Mouse (Mus musculus): ENCODE measurements around the gene Mavs. TPM values are rescaled to one million over a fixed set of nuclear protein-coding genes. Genes with fewer than 3 reads are reported as not detected.

Mavs gene
- total RNA-seq, 2 experiments from 2014 or later = 14.8 to 17.3 TPM

GRCm38 (mm10) chr2:131258693-131259092 lies 24.8 kb downstream of the Mavs start:
- no peak for ATAC-seq (ENCODE audit: poor library complexity, severe bottlenecking)

- ATAC-seq (ENCODE audit: poor library complexity, severe bottlenecking) = no peak
These were observed 26.9 kb downstream of the Mavs start for GRCm38 (mm10) chr2:131260544-131261307.

- ATAC-seq (ENCODE audit: poor library complexity, severe bottlenecking) = peak; percentile 30
These were observed 27.8 kb downstream of the Mavs start for GRCm38 (mm10) chr2:131261481-131262212.

GRCm38 (mm10) chr2:131262213-131262672 lies 28.4 kb downstream of the Mavs start, which contains the start of gene Pank2:
Gene Pank2 (plus strand): TSS chr2:131262495.
- peak; percentile 93 for ATAC-seq (ENCODE audit: poor library complexity, severe bottlenecking)

GRCm38 (mm10) chr2:131262680-131263670 lies 29.1 kb downstream of the Mavs start:
- peak; percentile 56 for ATAC-seq (ENCODE audit: poor library complexity, severe bottlenecking)

GRCm38 (mm10) chr2:131264027-131264426 lies 30.2 kb downstream of the Mavs start:
- no peak for ATAC-seq (ENCODE audit: poor library complexity, severe bottlenecking)

- no peak for ATAC-seq (ENCODE audit: poor library complexity, severe bottlenecking)
These were observed 31.2 kb downstream of the Mavs start for GRCm38 (mm10) chr2:131265056-131265455.

GRCm38 (mm10) chr2:131275493-131275892 lies 41.6 kb downstream of the Mavs start:
- ATAC-seq (ENCODE audit: poor library complexity, severe bottlenecking) = no peak

GRCm38 (mm10) chr2:131276722-131277121 lies 42.9 kb downstream of the Mavs start:
- ATAC-seq (ENCODE audit: poor library complexity, severe bottlenecking) = no peak

- ATAC-seq (ENCODE audit: poor library complexity, severe bottlenecking) = no peak
These were observed 47.7 kb downstream of the Mavs start for GRCm38 (mm10) chr2:131281596-131281995.

- no peak for ATAC-seq (ENCODE audit: poor library complexity, severe bottlenecking)
These were observed 52.4 kb downstream of the Mavs start for GRCm38 (mm10) chr2:131286276-131286675.

- ATAC-seq (ENCODE audit: poor library complexity, severe bottlenecking) = no peak
These were observed 56.8 kb downstream of the Mavs start for GRCm38 (mm10) chr2:131290669-131291068.

GRCm38 (mm10) chr2:131296746-131297261 lies 62.9 kb downstream of the Mavs start:
- ATAC-seq (ENCODE audit: poor library complexity, severe bottlenecking) = no peak

Other genes with a start within 250 kb of the Mavs start
- not detected in 2 replicates for gene Gfra4, start 191.0 kb upstream of the Mavs start, total RNA-seq (2015)
- not detected in 2 replicates for gene Gfra4, start 191.0 kb upstream of the Mavs start, total RNA-seq (2017)
- gene Adam33, start 170.2 kb upstream of the Mavs start, total RNA-seq (2015) = not detected in 2 replicates
- gene Adam33, start 170.2 kb upstream of the Mavs start, total RNA-seq (2017) = 0.12 and 0.18 TPM in 2 replicates
- gene Siglec1, start 147.3 kb upstream of the Mavs start, total RNA-seq (2015) = 2.3 and 4.2 TPM in 2 replicates
- gene Siglec1, start 147.3 kb upstream of the Mavs start, total RNA-seq (2017) = 1.1 and 1.5 TPM in 2 replicates
- not detected in 2 replicates for gene Hspa12b, start 106.8 kb upstream of the Mavs start, total RNA-seq (2015)
- not detected in 2 replicates for gene Hspa12b, start 106.8 kb upstream of the Mavs start, total RNA-seq (2017)
- gene Gm11037, start 100.6 kb upstream of the Mavs start, total RNA-seq (2015) = not detected in 2 replicates
- not detected in 2 replicates for gene Gm11037, start 100.6 kb upstream of the Mavs start, total RNA-seq (2017)
- 21.5 and 31.3 TPM in 2 replicates for gene 1700037H04Rik, start 74.0 kb upstream of the Mavs start, total RNA-seq (2015)
- gene 1700037H04Rik, start 74.0 kb upstream of the Mavs start, total RNA-seq (2017) = 15.5 and 22.7 TPM in 2 replicates
- gene Cenpb, start 54.0 kb upstream of the Mavs start, total RNA-seq (2015) = 7.7 and 8.7 TPM in 2 replicates
- gene Cenpb, start 54.0 kb upstream of the Mavs start, total RNA-seq (2017) = 15.6 and 16.8 TPM in 2 replicates
- 21.5 and 25.5 TPM in 2 replicates for gene Cdc25b, start 47.1 kb upstream of the Mavs start, total RNA-seq (2015)
- 29.1 and 35.0 TPM in 2 replicates for gene Cdc25b, start 47.1 kb upstream of the Mavs start, total RNA-seq (2017)
- 1.5 and 1.8 TPM in 2 replicates for gene Spef1, start 46.8 kb upstream of the Mavs start, total RNA-seq (2015)
- 2.4 and 3.3 TPM in 2 replicates for gene Spef1, start 46.8 kb upstream of the Mavs start, total RNA-seq (2017)
- gene Ap5s1, start 27.0 kb upstream of the Mavs start, total RNA-seq (2015) = 13.6 and 14.0 TPM in 2 replicates
- 8.4 and 13.5 TPM in 2 replicates for gene Ap5s1, start 27.0 kb upstream of the Mavs start, total RNA-seq (2017)
- gene Pank2, start 28.4 kb downstream of the Mavs start, total RNA-seq (2015) = 60.1 and 74.2 TPM in 2 replicates
- 42.9 and 51.0 TPM in 2 replicates for gene Pank2, start 28.4 kb downstream of the Mavs start, total RNA-seq (2017)
- 3.6 and 4.0 TPM in 2 replicates for gene Rnf24, start 118.8 kb downstream of the Mavs start, total RNA-seq (2015)
- gene Rnf24, start 118.8 kb downstream of the Mavs start, total RNA-seq (2017) = 1.8 and 3.9 TPM in 2 replicates

Measured in megakaryocyte, adult 5-6 weeks (primary cell).